Mouse (Mus musculus) lung, postnatal 0 days (tissue): ENCODE data around the gene Inf2. TPM values are rescaled to one million over a fixed set of nuclear protein-coding genes. Genes with fewer than 3 reads are reported as not detected.
A peak's percentile ranks its signal among the peaks of the same experiment; 100 is the strongest.

Source experiments
- ATAC-seq: fragments of 200-750 bp; cut with Nextera tagmentation; 2 replicates; pipeline ENCODE4 v1.8.0; 2017; ENCODE audit warnings: moderate library complexity
- DNase-seq: peaks from one replicate; pipeline ENCODE4 v3.0.0-alpha.2; 2016; ENCODE audit warnings: low spot score
- H3K27ac ChIP-seq: fragments of 300-500 bp; sonication (generic); 2 replicates; pipeline ENCODE4 v1.5.1; 2014; ENCODE audit warnings: antibody characterized with exemption, mild to moderate bottlenecking, low read length, mixed read lengths
- H3K27me3 ChIP-seq: fragments of 300-500 bp; sonication (generic); replicated peaks from 2 replicates; pipeline ENCODE4 v1.6.1; 2014; ENCODE audit warnings: low read length, mixed read lengths; ENCODE audit not compliant: insufficient read depth
- H3K36me3 ChIP-seq: fragments of 300-500 bp; sonication (generic); 2 replicates; pipeline ENCODE4 v1.6.1; 2014; ENCODE audit warnings: low read length, mixed read lengths; ENCODE audit not compliant: insufficient read depth
- H3K4me1 ChIP-seq: fragments of 300-500 bp; sonication (generic); 2 replicates; pipeline ENCODE4 v1.6.1; 2014; ENCODE audit warnings: antibody characterized with exemption, low read depth, low read length, mixed read lengths; ENCODE audit not compliant: insufficient read depth
- H3K4me2 ChIP-seq: fragments of 300-500 bp; sonication (generic); replicated peaks from 2 replicates; pipeline ENCODE4 v1.6.1; 2014; ENCODE audit warnings: low read depth, mild to moderate bottlenecking, low read length, moderate library complexity, mixed read lengths
- H3K4me3 ChIP-seq: fragments of 300-500 bp; sonication (generic); 2 replicates; pipeline ENCODE4 v1.5.1; 2014; ENCODE audit warnings: low read depth, low read length
- H3K9ac ChIP-seq: fragments of 300-500 bp; sonication (generic); replicated peaks from 2 replicates; pipeline ENCODE4 v1.6.1; 2014; ENCODE audit warnings: low read depth, mild to moderate bottlenecking
- H3K9me3 ChIP-seq: fragments of 300-500 bp; sonication (generic); 2 replicates; pipeline ENCODE4 v1.6.1; 2016; ENCODE audit warnings: low read length, mixed read lengths
- CTCF ChIP-seq: IDR thresholded peaks from 2 replicates; pipeline ENCODE4 v1.5.1; 2016; ENCODE audit warnings: antibody characterized with exemption, mild to moderate bottlenecking
- EP300 ChIP-seq: IDR thresholded peaks from 2 replicates; pipeline ENCODE4 v1.6.1; 2016; ENCODE audit warnings: antibody characterized with exemption, mild to moderate bottlenecking, control low read depth
- WGBS: fragments of 180-500 bp; shearing (Covaris S2); extraction: QIAGEN DNeasy Blood & Tissue Kit; methylation state at CpG from one replicate; pipeline ENCODE4 v1.1.7; 2014; 5-methylcytosine and 5-hydroxymethylcytosine counted together
- polyA plus RNA-seq: library from polyadenylated mRNA; unstranded; fragments of >200 nt; fragmentation: Nextera tagmentation; extraction: Ambion mirVana; gene quantifications from 2 replicates; pipeline ENCODE4 v1.2.1, GENCODE M21; 2015

Inf2 gene
- polyA plus RNA-seq, 1 experiment from 2014 or later: 5.2 TPM

DNA sequence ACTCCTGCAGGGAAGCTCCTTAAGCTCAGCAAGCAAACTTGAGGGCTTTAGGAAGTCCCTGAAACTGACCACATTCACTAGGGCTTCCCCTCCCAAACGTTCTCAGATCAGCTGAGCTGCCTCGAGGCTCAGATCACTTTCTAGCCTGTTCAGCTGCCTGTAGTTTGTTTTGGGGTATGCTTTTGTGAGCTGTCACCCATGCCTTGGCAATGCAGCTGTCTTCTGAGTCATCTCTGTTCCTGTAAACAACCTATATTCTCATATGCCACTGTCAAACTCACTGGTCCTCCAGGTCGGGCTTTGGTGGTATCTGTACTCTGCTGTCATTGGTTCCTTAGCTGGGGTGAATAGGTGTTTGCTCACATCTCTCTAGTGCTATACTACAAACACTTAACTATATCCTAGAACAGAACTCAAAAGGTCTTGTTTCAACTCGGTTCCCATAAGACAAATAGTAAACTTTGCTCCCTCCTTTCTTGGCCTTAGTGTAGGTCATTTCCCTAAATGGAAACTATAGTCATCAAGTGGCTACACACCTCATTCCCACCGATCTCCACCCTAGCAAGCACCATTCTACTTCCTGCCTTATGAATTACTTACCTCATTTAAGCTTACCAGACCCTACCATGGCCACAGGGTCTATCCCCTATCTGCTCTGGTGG is 63.3 kb downstream of the Inf2 start:
- peak overlapping the region; percentile 81 for H3K27ac ChIP-seq
- ATAC-seq: peak; percentile 72
- H3K4me3 ChIP-seq: no peak overlapping the region
- no peak overlapping the region for H3K9ac ChIP-seq
- H3K4me1 ChIP-seq: peaks cover 3% of the 10 kb centered on the region; the same call in 1 of the 2 replicates
- TF ChIP-seq EP300: no peak; the same call in 1 of the 2 replicates
- TF ChIP-seq CTCF: no peak
- WGBS: 44% methylated on average over 5 of the region's 5 CpGs
- no peaks in the 10 kb centered on the region for H3K9me3 ChIP-seq
- no peak overlapping the region for H3K4me2 ChIP-seq
- peaks cover 42% of the 10 kb centered on the region for H3K36me3 ChIP-seq
- no peaks in the 10 kb centered on the region for H3K27me3 ChIP-seq
- peak; percentile 89 for DNase-seq

DNA sequence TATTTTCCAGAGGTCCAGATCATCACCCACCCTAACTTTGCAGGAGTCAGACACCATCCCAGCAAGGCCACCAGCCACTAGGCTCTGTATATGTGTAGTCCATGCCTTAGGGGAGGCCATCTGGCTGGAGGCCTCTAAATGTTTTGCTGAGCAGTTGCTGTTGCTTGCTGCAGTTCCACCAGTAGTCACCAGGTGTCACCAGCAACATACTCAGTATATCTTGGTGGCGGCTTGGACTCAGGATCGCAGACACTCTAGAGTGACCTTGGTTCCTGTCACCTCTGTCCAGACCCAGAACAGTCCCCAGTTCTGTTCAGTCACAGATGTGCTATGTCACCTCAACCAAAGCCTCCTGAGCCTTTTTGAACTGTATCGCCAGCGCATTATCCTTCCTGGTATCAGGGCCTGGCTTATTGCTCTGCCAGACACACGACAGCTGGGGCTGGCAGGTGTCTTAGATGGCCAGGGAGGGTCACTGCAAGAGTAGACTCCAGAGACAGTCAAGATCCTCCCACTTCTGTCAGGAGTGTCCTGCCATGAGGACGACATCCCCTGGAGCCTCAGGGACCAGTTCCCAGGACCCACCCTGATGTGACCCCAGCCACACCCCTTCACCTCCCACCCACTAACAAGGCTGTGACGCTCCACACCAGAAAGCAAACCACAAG is 64.7 kb downstream of the Inf2 start:
- no peak overlapping the region for H3K4me2 ChIP-seq
- no peak overlapping the region; the same call in 1 of the 2 replicates for H3K27ac ChIP-seq
- no peak overlapping the region for H3K4me3 ChIP-seq
- peaks cover 3% of the 10 kb centered on the region; the same call in 1 of the 2 replicates for H3K4me1 ChIP-seq
- peaks cover 51% of the 10 kb centered on the region for H3K36me3 ChIP-seq
- DNase-seq (peak; percentile 91), ATAC-seq (peak; percentile 45)
- 42% methylated on average over 7 of the region's 7 CpGs for WGBS
- TF ChIP-seq CTCF (peak; percentile 99), EP300 (no peak)
- H3K27me3 ChIP-seq: no peaks in the 10 kb centered on the region
- H3K9me3 ChIP-seq: no peaks in the 10 kb centered on the region
- no peak overlapping the region for H3K9ac ChIP-seq

DNA sequence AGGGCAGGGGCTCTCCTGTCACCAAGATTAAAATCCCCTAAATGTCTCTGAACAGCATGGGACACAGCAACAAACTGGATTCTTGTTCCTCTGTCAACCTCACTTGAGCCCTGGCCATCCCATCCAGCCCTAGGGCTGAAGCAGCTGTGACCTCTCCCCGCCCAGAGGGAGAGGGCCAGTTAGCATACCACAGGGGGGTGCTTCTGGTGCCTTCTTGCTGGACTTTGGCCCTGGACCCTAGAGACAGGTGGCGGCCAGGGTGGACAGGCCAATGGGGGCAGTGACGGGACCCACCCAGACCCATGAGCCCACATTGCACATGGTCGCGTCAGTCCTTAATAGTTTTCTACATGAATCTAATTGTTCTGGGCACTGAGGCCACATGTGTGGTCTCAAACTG is 65.5 kb downstream of the Inf2 start:
- ATAC-seq (no peak), DNase-seq (no peak)
- H3K9ac ChIP-seq: no peak overlapping the region
- H3K36me3 ChIP-seq: peaks cover 57% of the 10 kb centered on the region
- no peak overlapping the region for H3K4me3 ChIP-seq
- H3K4me1 ChIP-seq: peaks cover 3% of the 10 kb centered on the region; the same call in 1 of the 2 replicates
- WGBS: 93% methylated on average over 5 of the region's 5 CpGs
- H3K9me3 ChIP-seq: no peaks in the 10 kb centered on the region
- H3K27ac ChIP-seq: no peak overlapping the region
- TF ChIP-seq EP300 (no peak), CTCF (no peak)
- H3K27me3 ChIP-seq: no peaks in the 10 kb centered on the region
- H3K4me2 ChIP-seq: no peak overlapping the region

DNA sequence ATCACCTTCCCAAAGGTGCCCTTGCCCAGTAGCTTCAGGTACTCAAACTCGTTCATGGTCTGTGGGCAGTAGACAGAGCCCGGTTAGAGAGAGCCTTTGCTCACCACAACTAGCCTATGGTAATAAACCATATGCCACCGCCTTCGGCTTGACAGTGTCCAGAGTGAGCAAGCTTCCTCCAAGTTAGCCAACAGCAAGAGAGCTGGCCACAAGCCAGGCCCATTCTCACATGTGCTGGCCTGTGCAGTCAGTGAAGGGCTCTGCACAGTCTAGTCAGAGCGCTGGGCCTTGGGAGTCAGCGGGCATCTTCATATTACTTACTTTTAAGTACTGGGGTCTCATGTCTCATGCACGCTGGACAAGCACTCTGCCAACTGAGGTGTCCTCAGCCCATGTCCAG is 70.0 kb downstream of the Inf2 start:
- ATAC-seq (no peak), DNase-seq (peak; percentile 43)
- H3K9me3 ChIP-seq: no peaks in the 10 kb centered on the region
- no peak overlapping the region for H3K9ac ChIP-seq
- peaks cover 63% of the 10 kb centered on the region for H3K36me3 ChIP-seq
- H3K27ac ChIP-seq: no peak overlapping the region
- H3K27me3 ChIP-seq: no peaks in the 10 kb centered on the region
- peaks cover 17% of the 10 kb centered on the region; the same call in 1 of the 2 replicates for H3K4me1 ChIP-seq
- 80% methylated on average over 7 of the region's 7 CpGs for WGBS
- no peak overlapping the region for H3K4me3 ChIP-seq
- TF ChIP-seq EP300 (no peak), CTCF (no peak)
- H3K4me2 ChIP-seq: no peak overlapping the region

DNA sequence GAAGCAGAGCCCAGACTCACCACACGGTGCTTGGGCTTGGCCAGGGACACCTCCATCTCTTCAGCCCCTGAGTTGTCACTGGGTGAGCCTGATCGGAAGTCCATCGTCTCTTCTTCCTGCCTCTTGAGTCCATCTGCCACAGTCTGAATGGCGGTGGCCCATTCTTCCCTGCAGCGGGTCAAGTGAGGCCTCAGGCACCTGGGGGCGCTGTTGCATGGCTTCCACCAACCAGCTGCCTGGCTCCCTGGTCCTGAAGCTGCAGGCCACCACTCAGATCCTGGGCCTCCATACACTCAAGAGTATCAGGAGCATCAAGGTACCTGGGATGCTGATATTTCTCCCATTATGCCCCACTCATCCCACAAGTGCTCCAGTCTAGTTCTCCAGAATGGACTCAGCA is 70.5 kb downstream of the Inf2 start:
- Histone ChIP-seq H3K9me3 (no peaks in the 10 kb centered on the region), H3K36me3 (peaks cover 58% of the 10 kb centered on the region), H3K9ac (no peak overlapping the region), H3K4me2 (no peak overlapping the region), H3K27ac (no peak overlapping the region), H3K4me1 (peaks cover 22% of the 10 kb centered on the region; the same call in 1 of the 2 replicates), H3K27me3 (no peaks in the 10 kb centered on the region), H3K4me3 (no peak overlapping the region)
- TF ChIP-seq EP300: no peak
- peak; percentile 75 for TF ChIP-seq CTCF
- WGBS: 79% methylated on average over 6 of the region's 6 CpGs
- DNase-seq: no peak
- ATAC-seq: no peak

DNA sequence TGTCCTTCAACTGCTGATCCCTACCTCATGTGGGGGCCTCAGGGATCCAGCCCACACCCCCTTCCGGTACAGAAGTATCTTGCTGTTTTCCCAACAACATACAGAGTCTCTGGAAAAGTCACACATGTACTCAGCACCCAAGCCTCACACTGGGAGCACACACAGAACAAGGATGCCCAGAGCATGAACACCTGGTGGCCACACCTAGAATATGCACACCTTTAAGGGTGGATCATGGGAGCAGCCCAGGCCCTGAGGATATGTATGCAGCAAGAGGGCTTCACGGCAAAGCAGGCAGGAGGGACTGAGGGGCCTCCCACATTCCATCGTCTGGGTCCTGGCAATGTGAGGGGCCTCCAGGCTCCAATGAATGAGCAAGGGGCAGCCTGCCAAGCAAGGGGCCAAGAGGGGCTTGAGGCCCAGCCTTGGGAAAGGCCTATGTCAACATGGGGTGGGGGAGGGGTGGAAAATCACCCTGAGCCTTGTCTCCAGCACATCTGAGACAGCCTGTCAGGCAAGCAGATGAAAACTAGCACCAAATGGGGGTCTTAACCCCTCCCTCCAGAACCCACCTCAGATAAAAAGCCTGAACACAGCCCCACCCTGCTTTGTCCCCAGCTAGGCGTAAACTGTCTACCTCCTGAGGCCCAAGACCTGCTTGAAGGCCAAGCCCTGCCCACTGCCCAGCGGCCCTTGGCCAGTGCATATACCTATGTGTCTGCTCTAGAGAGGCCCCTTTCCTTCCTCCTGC is 72.2 kb downstream of the Inf2 start:
- Histone ChIP-seq H3K4me2 (0 out of 2 replicates have a peak overlapping the region, but pooled peaks have one; percentile 9), H3K4me3 (no peak overlapping the region), H3K36me3 (peaks cover 41% of the 10 kb centered on the region), H3K4me1 (peaks cover 36% of the 10 kb centered on the region; the same call in 1 of the 2 replicates), H3K27ac (peak overlapping the region; percentile 69; the same call in 1 of the 2 replicates), H3K9me3 (no peaks in the 10 kb centered on the region), H3K27me3 (no peaks in the 10 kb centered on the region), H3K9ac (no peak overlapping the region)
- ATAC-seq (peak; percentile 72), DNase-seq (peak; percentile 90)
- 15% methylated on average over 5 of the region's 5 CpGs for WGBS
- TF ChIP-seq EP300 (no peak), CTCF (peak; percentile 34)
